Mouse (Mus musculus) lung, adult 2 months (tissue): Measurements from ENCODE around the gene Ifna15. TPM values are rescaled to one million over a fixed set of nuclear protein-coding genes. Genes with fewer than 3 reads are reported as not detected.

Experiments used
- DNase-seq: peaks from one replicate; pipeline ENCODE4 v3.0.0; 2022
- H3K4me1 ChIP-seq: fragments of 200-500 bp; 2 replicates; pipeline ENCODE4 v1.6.1; 2011; ENCODE audit warnings: low read length; ENCODE audit not compliant: control insufficient read depth, insufficient read depth
- H3K4me3 ChIP-seq: fragments of 200-500 bp; replicated peaks from 2 replicates; pipeline ENCODE3; 2011; ENCODE audit warnings: low read depth, mild to moderate bottlenecking, control low read depth, low read length; ENCODE audit errors: extremely low read depth
- CTCF ChIP-seq: fragments of 200-500 bp; IDR thresholded peaks from 2 replicates; pipeline ENCODE4 v1.5.1; 2011; ENCODE audit warnings: mild to moderate bottlenecking, low read length, control low read depth; ENCODE audit not compliant: insufficient read depth
- POLR2A ChIP-seq: fragments of 200-500 bp; IDR thresholded peaks from 2 replicates; pipeline ENCODE4 v1.6.1; 2011; ENCODE audit warnings: low read depth, mild to moderate bottlenecking, control low read depth, low read length, borderline replicate concordance; ENCODE audit errors: extremely low read depth
- WGBS: fragments of 180-500 bp; shearing (Covaris S2); methylation state at CpG from one replicate; pipeline ENCODE4 v1.1.7; 2018; 5-methylcytosine and 5-hydroxymethylcytosine counted together
- polyA plus RNA-seq: library from polyadenylated mRNA; depleted of rRNA; stranded (reverse); fragments of >200 nt; gene quantifications from 2 replicates; pipeline ENCODE4 v1.2.3, GENCODE M21; 2012; rRNA removed

Gene Ifna15
- polyA plus RNA-seq, 1 experiment: not detected

DNA sequence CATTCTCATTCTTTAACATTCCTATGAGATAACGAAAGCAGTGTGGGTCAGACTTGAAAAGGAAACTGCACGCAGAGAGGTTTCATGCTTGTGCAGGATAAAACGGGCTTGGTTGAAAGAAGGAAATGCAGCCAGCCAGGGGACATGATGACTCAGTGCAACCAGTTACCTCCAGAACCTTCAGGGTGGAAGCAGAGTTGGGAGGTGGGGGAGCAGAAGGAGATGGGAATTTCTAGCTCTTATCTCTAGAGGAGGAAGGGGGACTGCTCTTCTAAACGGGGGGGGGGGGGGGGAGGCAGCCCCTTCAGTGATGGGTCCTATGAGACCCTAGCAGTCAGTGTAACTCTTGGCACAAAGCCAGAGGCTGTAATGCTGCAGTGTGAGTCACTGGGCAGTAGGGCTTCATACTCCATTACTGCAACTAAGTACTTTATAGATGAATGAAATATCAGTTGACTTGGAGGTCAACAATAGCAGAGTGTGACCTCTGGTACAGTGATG, 42.3 kb downstream of the Ifna15 start:
- DNase-seq: no peak
- TF ChIP-seq POLR2A (no peak), CTCF (no peak)
- WGBS: 1% methylated on average over 4 of the region's 4 CpGs
- peak overlapping the region; percentile 24 for H3K4me3 ChIP-seq
- H3K4me1 ChIP-seq: peaks cover 12% of the 10 kb centered on the region

DNA sequence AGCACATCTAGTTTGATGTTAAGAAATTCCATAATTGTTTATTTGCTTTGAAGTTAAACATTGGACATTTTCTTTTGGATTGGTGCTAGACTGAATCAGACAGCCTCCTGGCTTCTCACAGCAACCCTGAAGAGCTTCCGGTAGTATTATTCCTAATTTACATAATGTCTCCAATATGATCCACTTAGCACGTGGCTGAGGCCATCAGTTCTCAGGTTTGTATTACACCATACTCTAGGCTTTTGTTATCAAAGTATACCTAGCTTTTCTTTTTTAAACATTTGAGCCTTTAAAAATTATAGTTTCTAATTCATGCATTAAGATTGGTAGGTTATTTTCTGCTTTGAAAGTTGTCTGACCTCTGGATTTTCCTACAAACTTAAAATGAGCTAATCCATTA, 42.8 kb downstream of the Ifna15 start:
- no peak for DNase-seq
- peaks cover 12% of the 10 kb centered on the region for H3K4me1 ChIP-seq
- 9% methylated on average over 2 of the region's 2 CpGs for WGBS
- TF ChIP-seq CTCF: no peak
- no peak for TF ChIP-seq POLR2A
- H3K4me3 ChIP-seq: peak overlapping the region; percentile 24

DNA sequence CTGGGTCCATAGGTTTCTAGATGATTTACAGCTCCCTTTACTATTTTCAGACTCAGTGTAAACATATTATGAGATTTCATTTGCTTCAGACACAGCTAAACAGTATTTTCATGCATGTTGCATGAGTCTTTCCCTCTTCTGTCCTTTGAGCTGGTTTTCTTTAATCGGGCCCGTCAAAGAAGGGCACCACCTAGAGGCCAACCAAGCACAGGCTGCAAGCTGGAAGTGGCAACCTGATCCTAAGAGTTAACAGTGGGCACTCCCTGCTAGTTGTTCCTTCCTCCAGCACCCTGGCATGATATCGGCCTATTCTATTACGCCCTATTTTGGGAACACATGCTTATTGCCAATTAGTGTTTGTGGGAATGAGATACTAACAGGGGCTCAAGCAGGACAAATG, 43.6 kb downstream of the Ifna15 start:
- DNase-seq: peak; percentile 36
- WGBS: 12% methylated on average over 4 of the region's 4 CpGs
- TF ChIP-seq CTCF (peak; percentile 82), POLR2A (no peak)
- H3K4me1 ChIP-seq: peaks cover 12% of the 10 kb centered on the region
- no peak overlapping the region for H3K4me3 ChIP-seq

GRCm38 (mm10) chr4:88513743-88514142, 44.3 kb downstream of the Ifna15 start:
- 87% methylated on average over 4 of the region's 4 CpGs for WGBS
- DNase-seq: no peak
- TF ChIP-seq CTCF (no peak), POLR2A (no peak)

More at GRCm38 (mm10) chr4:88513743-88514142, 44.3 kb downstream of the Ifna15 start:
- H3K4me3 ChIP-seq: no peak overlapping the region
- H3K4me1 ChIP-seq: peaks cover 12% of the 10 kb centered on the region

Other genes starting within 250 kb of the Ifna15 start
- 2.6 and 3.6 TPM in 2 replicates for gene Hacd4, start 119.3 kb downstream of the Ifna15 start, polyA plus RNA-seq
- gene Ifnb1, start 35.5 kb downstream of the Ifna15 start, polyA plus RNA-seq: not detected in 2 replicates
- gene Ifna14, start 13.6 kb upstream of the Ifna15 start, polyA plus RNA-seq: not detected in 2 replicates
- gene Ifna9, start 34.1 kb upstream of the Ifna15 start, polyA plus RNA-seq: not detected in 2 replicates
- not detected in 2 replicates for gene Ifna12, start 45.1 kb upstream of the Ifna15 start, polyA plus RNA-seq
- gene C87499, start 76.2 kb upstream of the Ifna15 start, polyA plus RNA-seq: not detected in 2 replicates
- gene Ifna13, start 86.2 kb upstream of the Ifna15 start, polyA plus RNA-seq: not detected in 2 replicates
- not detected in 2 replicates for gene Ifna16, start 118.7 kb upstream of the Ifna15 start, polyA plus RNA-seq
- gene Ifna2, start 125.7 kb upstream of the Ifna15 start, polyA plus RNA-seq: not detected in 2 replicates
- gene Ifnab, start 133.1 kb upstream of the Ifna15 start, polyA plus RNA-seq: not detected in 2 replicates
- 0.19 and 0.33 TPM in 2 replicates for gene Gm26566, start 163.6 kb upstream of the Ifna15 start, polyA plus RNA-seq
- 19.6 and 19.7 TPM in 2 replicates for gene Klhl9, start 164.2 kb upstream of the Ifna15 start, polyA plus RNA-seq
- gene Gm13271, start 196.6 kb upstream of the Ifna15 start, polyA plus RNA-seq: not detected in 2 replicates
- gene Gm13283, start 201.9 kb upstream of the Ifna15 start, polyA plus RNA-seq: not detected in 2 replicates
- gene Gm13290, start 215.6 kb upstream of the Ifna15 start, polyA plus RNA-seq: not detected in 2 replicates
- gene Gm13289, start 218.7 kb upstream of the Ifna15 start, polyA plus RNA-seq: not detected in 2 replicates
- gene Gm13272, start 221.6 kb upstream of the Ifna15 start, polyA plus RNA-seq: not detected in 2 replicates
- gene Ifnz, start 223.9 kb upstream of the Ifna15 start, polyA plus RNA-seq: not detected in 2 replicates
- not detected in 2 replicates for gene Gm13276, start 227.5 kb upstream of the Ifna15 start, polyA plus RNA-seq
- gene Gm13277, start 230.4 kb upstream of the Ifna15 start, polyA plus RNA-seq: not detected in 2 replicates
- not detected in 2 replicates for gene Gm13278, start 233.3 kb upstream of the Ifna15 start, polyA plus RNA-seq
- not detected in 2 replicates for gene Gm13275, start 236.2 kb upstream of the Ifna15 start, polyA plus RNA-seq
- not detected in 2 replicates for gene Gm13279, start 239.2 kb upstream of the Ifna15 start, polyA plus RNA-seq
- not detected in 2 replicates for gene Gm13285, start 241.4 kb upstream of the Ifna15 start, polyA plus RNA-seq
- gene Gm13287, start 245.0 kb upstream of the Ifna15 start, polyA plus RNA-seq: not detected in 2 replicates
- not detected in 2 replicates for gene Gm13288, start 247.3 kb upstream of the Ifna15 start, polyA plus RNA-seq